1 mouse cellular context compared by ENCODE assay signal in the genomic region with DNA sequence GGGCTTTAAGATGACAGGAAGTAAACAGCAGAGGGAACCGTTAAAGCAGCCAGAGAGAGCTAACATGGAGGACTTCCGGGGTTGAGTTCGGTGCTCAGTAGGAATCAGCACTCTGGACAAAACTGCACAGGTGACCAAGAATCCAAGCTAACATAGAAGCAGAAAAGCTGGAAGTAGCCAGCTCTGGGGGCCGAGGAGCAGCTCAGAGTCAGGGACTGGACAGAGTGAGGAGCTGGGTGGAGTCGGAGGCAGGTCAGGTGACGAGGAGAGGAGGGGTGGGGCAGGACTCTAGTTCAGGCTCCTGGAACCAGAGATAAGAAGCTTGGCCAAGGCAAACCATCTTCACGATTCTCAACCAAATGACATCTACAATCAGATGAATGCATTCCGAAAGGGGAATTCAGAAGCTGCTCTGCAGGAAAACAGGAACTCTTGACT.
A peak's percentile ranks its signal among the peaks of the same experiment; 100 is the strongest.
TF ChIP-seq lines count a peak whose summit lies in the region.

No protein-coding gene starts in this region.

TF ChIP-seq in MEL, 35 proteins besides CTCF, POLR2A, EP300 and RAD21 (continued from another document):
- TF ChIP-seq NELFE (IDR thresholded peaks at IDR 0.05; ENCODE audit: low read depth, low read length) (peak; percentile 50), MXI1 (IDR thresholded peaks at IDR 0.05; ENCODE audit: low read depth, low read length) (no peak), JUND (IDR thresholded peaks at IDR 0.05; ENCODE audit: low read depth, low read length) (no peak), ZMIZ1 (IDR thresholded peaks at IDR 0.05; ENCODE audit: low read depth, low read length) (no peak; the same call in 1 of the 2 replicates), RCOR1 (IDR thresholded peaks at IDR 0.05; ENCODE audit: low read depth, low read length) (peak; percentile 67), UBTF (IDR thresholded peaks at IDR 0.05; ENCODE audit: borderline replicate concordance, insufficient read depth, low read depth, low read length) (no peak), POLR2AphosphoS2 (IDR thresholded peaks at IDR 0.05; ENCODE audit: low read length) (no peak), CHD1 (IDR thresholded peaks at IDR 0.05; ENCODE audit: low read depth, low read length) (no peak), ZNF384 (IDR thresholded peaks at IDR 0.05; ENCODE audit: low read depth, low read length) (no peak), MYC (IDR thresholded peaks at IDR 0.05; ENCODE audit: low read depth, low read length) (no peak), ETS1 (IDR thresholded peaks at IDR 0.05; ENCODE audit: low read depth, low read length) (peak; percentile 77)
